Mouse (Mus musculus) intestine, embryonic 14.5 days (tissue): ENCODE measurements at regions not wholly inside any gene's neighbourhood (a gene's known extent, or its start where the extent isn't known, plus 50 kb on each side); places are given as distances from the start of the nearest gene placed in this dataset.

Experiments
- ATAC-seq: fragments of 200-750 bp; cut with Nextera tagmentation; replicated peaks from 2 replicates; pipeline ENCODE4 v1.8.0; 2017; ENCODE audit warnings: low read depth, moderate number of reproducible peaks, moderate TSS enrichment, moderate library complexity; ENCODE audit not compliant: low FRiP score, low TSS enrichment
- DNase-seq: peaks from one replicate; pipeline ENCODE4 v3.0.0-alpha.2; 2018; ENCODE audit warnings: low spot score
- H3K27ac ChIP-seq: fragments of 300-500 bp; sonication (generic); 2 replicates; pipeline ENCODE4 v1.5.1; 2014; ENCODE audit warnings: low read depth, mild to moderate bottlenecking, control low read depth
- H3K27me3 ChIP-seq: fragments of 300-500 bp; sonication (generic); replicated peaks from 2 replicates; pipeline ENCODE4 v1.6.1; 2014; ENCODE audit warnings: low read length, control low read depth; ENCODE audit not compliant: control insufficient read depth, insufficient read depth
- H3K36me3 ChIP-seq: fragments of 300-500 bp; sonication (generic); 2 replicates; pipeline ENCODE4 v1.6.1; 2014; ENCODE audit warnings: low read length, control low read depth; ENCODE audit not compliant: control insufficient read depth, insufficient read depth
- H3K4me1 ChIP-seq: fragments of 300-500 bp; sonication (generic); replicated peaks from 2 replicates; pipeline ENCODE4 v1.6.1; 2014; ENCODE audit warnings: low read length, control low read depth, mixed read lengths; ENCODE audit not compliant: control insufficient read depth, insufficient read depth
- H3K4me2 ChIP-seq: fragments of 300-500 bp; sonication (generic); 2 replicates; pipeline ENCODE4 v1.6.1; 2014; ENCODE audit warnings: low read length
- H3K4me3 ChIP-seq: fragments of 300-500 bp; sonication (generic); 2 replicates; pipeline ENCODE4 v1.5.1; 2014; ENCODE audit warnings: low read depth, low read length, control low read depth, mixed read lengths
- H3K9ac ChIP-seq: fragments of 300-500 bp; sonication (generic); 2 replicates; pipeline ENCODE4 v1.6.1; 2014; ENCODE audit warnings: mild to moderate bottlenecking, low read length
- H3K9me3 ChIP-seq: fragments of 300-500 bp; sonication (generic); 2 replicates; pipeline ENCODE4 v1.6.1; 2016; ENCODE audit warnings: low read length, control low read depth; ENCODE audit not compliant: control insufficient read depth
- WGBS: fragments of 180-500 bp; shearing (Covaris S2); extraction: QIAGEN DNeasy Blood & Tissue Kit; methylation state at CpG from one replicate; pipeline ENCODE4 v1.1.7; 2014; 5-methylcytosine and 5-hydroxymethylcytosine counted together

DNA sequence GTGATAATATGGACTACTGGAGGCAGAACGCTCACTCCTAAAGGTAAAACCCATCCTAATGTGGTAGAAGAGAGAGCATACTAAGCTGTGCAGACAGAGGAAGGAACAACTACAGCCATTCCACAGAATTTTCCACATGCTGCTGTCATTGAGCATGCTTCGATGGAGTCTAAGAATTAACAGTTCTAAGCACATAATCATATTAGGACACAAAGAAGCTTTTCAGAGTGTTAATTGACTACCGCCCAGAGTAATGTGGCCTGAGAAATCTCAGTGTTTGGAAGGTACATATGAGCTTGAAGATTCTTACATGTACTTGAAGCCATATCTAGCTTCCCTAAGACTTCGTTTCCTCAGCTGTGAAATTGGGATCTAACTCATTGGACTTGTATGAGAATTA lies 508.3 kb upstream of the Dmac1 start:
- Histone ChIP-seq H3K4me1 (no peaks in the 10 kb centered on the region), H3K9me3 (no peaks in the 10 kb centered on the region), H3K27me3 (no peaks in the 10 kb centered on the region), H3K27ac (no peak overlapping the region), H3K9ac (no peak overlapping the region), H3K4me3 (no peak overlapping the region), H3K4me2 (no peak overlapping the region), H3K36me3 (no peaks in the 10 kb centered on the region)
- no peak for DNase-seq
- 91% methylated on average over 4 of the region's 4 CpGs for WGBS
- no peak for ATAC-seq

- no peaks in the 10 kb centered on the region for H3K27me3 ChIP-seq
- H3K4me3 ChIP-seq = no peak overlapping the region
- H3K9me3 ChIP-seq = no peaks in the 10 kb centered on the region
- 65% methylated on average over 1 of the region's 1 CpGs for WGBS
- H3K4me2 ChIP-seq = no peak overlapping the region
- H3K27ac ChIP-seq = no peak overlapping the region
- DNase-seq (no peak), ATAC-seq (no peak)
- H3K4me1 ChIP-seq = no peaks in the 10 kb centered on the region
- H3K9ac ChIP-seq = no peak overlapping the region
- H3K36me3 ChIP-seq = no peaks in the 10 kb centered on the region
Measured at GRCm38 (mm10) chr4:75779492-75779891, 501.4 kb upstream of the Dmac1 start.

GRCm38 (mm10) chr4:75764141-75764540 lies 486.0 kb upstream of the Dmac1 start:
- no peak for DNase-seq

DNA sequence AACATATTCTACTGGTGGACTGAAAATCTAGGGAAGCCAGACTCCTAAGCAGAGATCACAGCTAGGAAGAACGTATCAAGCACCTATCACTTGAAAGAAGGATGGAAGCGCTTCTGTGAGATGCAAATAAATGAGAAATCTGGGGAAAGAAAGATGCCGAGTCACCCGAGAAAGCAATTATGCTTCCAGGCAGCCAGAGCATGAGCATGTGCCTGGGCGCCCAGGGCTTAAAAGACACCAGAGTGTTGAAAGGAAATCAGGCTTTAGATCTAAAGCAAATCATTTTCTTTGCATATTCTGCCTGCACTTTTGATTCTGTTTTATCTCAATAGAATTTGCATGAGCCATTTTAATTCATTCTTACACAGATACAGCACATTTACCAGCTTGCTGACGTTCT lies 466.5 kb upstream of the Dmac1 start:
- no peak overlapping the region for H3K4me3 ChIP-seq
- 54% methylated on average over 6 of the region's 6 CpGs for WGBS

More at GRCm38 (mm10) chr4:75764141-75764540, 486.0 kb upstream of the Dmac1 start:
- Histone ChIP-seq H3K27ac (no peak overlapping the region), H3K9ac (no peak overlapping the region), H3K4me1 (no peaks in the 10 kb centered on the region), H3K36me3 (no peaks in the 10 kb centered on the region), H3K4me2 (no peak overlapping the region), H3K9me3 (no peaks in the 10 kb centered on the region), H3K4me3 (no peak overlapping the region), H3K27me3 (no peaks in the 10 kb centered on the region)
- no peak for ATAC-seq
- 57% methylated on average over 1 of the region's 1 CpGs for WGBS

GRCm38 (mm10) chr4:75741585-75741984 lies 463.5 kb upstream of the Dmac1 start:
- Histone ChIP-seq H3K27me3 (no peaks in the 10 kb centered on the region), H3K9ac (no peak overlapping the region), H3K4me1 (no peaks in the 10 kb centered on the region), H3K4me3 (no peak overlapping the region), H3K27ac (no peak overlapping the region), H3K4me2 (no peak overlapping the region), H3K36me3 (no peaks in the 10 kb centered on the region), H3K9me3 (no peaks in the 10 kb centered on the region)
- ATAC-seq = no peak
- DNase-seq = no peak

More for the DNA sequence above, 466.5 kb upstream of the Dmac1 start:
- no peak overlapping the region for H3K4me2 ChIP-seq
- no peaks in the 10 kb centered on the region for H3K27me3 ChIP-seq
- H3K9me3 ChIP-seq = no peaks in the 10 kb centered on the region
- no peak overlapping the region for H3K9ac ChIP-seq
- H3K4me1 ChIP-seq = no peaks in the 10 kb centered on the region
- DNase-seq (no peak), ATAC-seq (no peak)
- no peak overlapping the region for H3K27ac ChIP-seq
- H3K36me3 ChIP-seq = no peaks in the 10 kb centered on the region

GRCm38 (mm10) chr4:75730798-75731400 lies 452.8 kb upstream of the Dmac1 start:
- Histone ChIP-seq H3K9me3 (no peaks in the 10 kb centered on the region), H3K36me3 (no peaks in the 10 kb centered on the region), H3K27ac (no peak overlapping the region), H3K4me3 (no peak overlapping the region), H3K9ac (no peak overlapping the region), H3K4me1 (peaks cover 3% of the 10 kb centered on the region; the same call in 1 of the 2 replicates), H3K27me3 (no peaks in the 10 kb centered on the region), H3K4me2 (no peak overlapping the region)
- 55% methylated on average over 3 of the region's 3 CpGs for WGBS
- ATAC-seq (no peak), DNase-seq (no peak)

DNA sequence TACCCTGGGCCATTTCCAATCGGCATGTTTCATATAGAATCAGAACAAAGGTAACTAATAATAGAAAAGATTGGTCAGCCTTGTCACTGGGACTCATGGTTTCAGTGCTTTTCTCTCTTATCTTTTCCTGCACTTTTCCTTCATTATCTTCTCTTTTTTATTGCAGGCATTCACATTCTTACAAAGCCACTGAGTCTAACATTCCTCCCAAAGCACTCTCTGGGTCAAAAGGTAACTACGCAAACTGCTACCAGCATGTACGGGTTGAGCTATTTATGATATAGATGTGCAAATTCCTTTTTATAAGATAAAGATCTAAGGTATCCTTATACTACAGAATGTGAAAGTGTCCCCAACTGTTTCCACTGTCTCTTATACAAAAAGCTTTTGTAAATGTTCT lies 436.5 kb upstream of the Dmac1 start:
- Histone ChIP-seq H3K4me1 (no peaks in the 10 kb centered on the region), H3K4me2 (no peak overlapping the region), H3K27me3 (no peaks in the 10 kb centered on the region), H3K9ac (no peak overlapping the region), H3K9me3 (no peaks in the 10 kb centered on the region), H3K4me3 (no peak overlapping the region), H3K27ac (no peak overlapping the region), H3K36me3 (no peaks in the 10 kb centered on the region)
- ATAC-seq = no peak
- WGBS = 71% methylated on average over 3 of the region's 3 CpGs
- no peak for DNase-seq

DNA sequence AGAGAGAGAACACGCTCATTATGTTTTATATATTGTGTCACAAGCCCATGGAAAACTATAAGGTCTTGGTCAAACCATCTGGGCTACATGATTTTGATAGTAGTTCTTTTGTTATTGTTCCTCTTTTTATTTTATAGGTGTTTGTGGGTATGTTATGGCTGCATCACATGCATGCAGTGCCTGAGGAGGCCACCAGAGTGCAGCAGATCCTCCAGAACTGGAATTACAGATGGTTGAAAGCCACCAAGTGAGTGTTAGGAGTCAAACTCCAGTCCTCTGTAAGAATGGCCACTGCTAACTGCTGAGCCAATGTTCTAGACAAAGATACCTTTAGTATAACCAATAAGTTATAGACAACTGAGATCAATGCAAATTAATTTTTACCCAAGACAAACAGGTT lies 435.9 kb upstream of the Dmac1 start:
- 74% methylated on average over 1 of the region's 1 CpGs for WGBS

GRCm38 (mm10) chr4:75700780-75701378 lies 422.8 kb upstream of the Dmac1 start:
- H3K4me2 ChIP-seq = no peak overlapping the region
- ATAC-seq (no peak), DNase-seq (no peak)
- H3K9me3 ChIP-seq = no peaks in the 10 kb centered on the region
- H3K36me3 ChIP-seq = no peaks in the 10 kb centered on the region
- H3K27me3 ChIP-seq = no peaks in the 10 kb centered on the region
- H3K4me3 ChIP-seq = no peak overlapping the region
- H3K27ac ChIP-seq = no peak overlapping the region
- H3K4me1 ChIP-seq = no peaks in the 10 kb centered on the region
- WGBS = 69% methylated on average over 3 of the region's 3 CpGs
- no peak overlapping the region for H3K9ac ChIP-seq

More for the DNA sequence above, 435.9 kb upstream of the Dmac1 start:
- H3K4me1 ChIP-seq = no peaks in the 10 kb centered on the region
- H3K36me3 ChIP-seq = no peaks in the 10 kb centered on the region
- H3K27ac ChIP-seq = no peak overlapping the region
- H3K4me2 ChIP-seq = no peak overlapping the region
- H3K9ac ChIP-seq = no peak overlapping the region
- no peak overlapping the region for H3K4me3 ChIP-seq
- ATAC-seq (no peak), DNase-seq (no peak)
- no peaks in the 10 kb centered on the region for H3K27me3 ChIP-seq
- no peaks in the 10 kb centered on the region for H3K9me3 ChIP-seq
